Mouse (Mus musculus) thymus, adult 2 months (tissue): Measurements from ENCODE around the gene Trabd. TPM values are rescaled to one million over a fixed set of nuclear protein-coding genes. Genes with fewer than 3 reads are reported as not detected.

Experiments
- DNase-seq: peaks from one replicate; pipeline ENCODE4 v3.0.0; 2021
- H3K27ac ChIP-seq: fragments of 200-500 bp; 2 replicates; pipeline ENCODE4 v1.5.1; 2012; ENCODE audit warnings: low read length, control low read depth; ENCODE audit not compliant: control insufficient read depth, insufficient read depth
- H3K27me3 ChIP-seq: fragments of 200-500 bp; 2 replicates; pipeline ENCODE4 v1.6.1; 2012; ENCODE audit warnings: mild to moderate bottlenecking, low read length, moderate library complexity, mixed read lengths; ENCODE audit not compliant: control insufficient read depth, insufficient read depth
- H3K36me3 ChIP-seq: fragments of 200-500 bp; 2 replicates; pipeline ENCODE4 v1.6.1; 2012; ENCODE audit warnings: mild to moderate bottlenecking, low read length, moderate library complexity; ENCODE audit not compliant: control insufficient read depth, insufficient read depth
- H3K4me1 ChIP-seq: fragments of 200-500 bp; replicated peaks from 2 replicates; pipeline ENCODE4 v1.6.1; 2012; ENCODE audit warnings: low read length; ENCODE audit not compliant: control insufficient read depth, insufficient read depth
- H3K4me3 ChIP-seq: fragments of 200-500 bp; 2 replicates; pipeline ENCODE4 v1.5.1; 2012; ENCODE audit warnings: mild to moderate bottlenecking, low read length, control low read depth, moderate library complexity; ENCODE audit not compliant: control insufficient read depth, insufficient read depth
- CTCF ChIP-seq: fragments of 200-500 bp; IDR thresholded peaks from 2 replicates; pipeline ENCODE4 v1.5.1; 2012; ENCODE audit warnings: mild to moderate bottlenecking, control low read depth, low read length, moderate library complexity, borderline replicate concordance; ENCODE audit not compliant: control insufficient read depth, poor library complexity, insufficient read depth; ENCODE audit errors: extremely low read depth
- POLR2A ChIP-seq: fragments of 200-500 bp; IDR thresholded peaks from 2 replicates; pipeline ENCODE4 v1.6.1; 2012; ENCODE audit warnings: mild to moderate bottlenecking, low read length, control low read depth, moderate library complexity; ENCODE audit not compliant: control insufficient read depth, poor library complexity, insufficient read depth; ENCODE audit errors: extremely low read depth
- WGBS: fragments of 180-500 bp; shearing (Covaris S2); methylation state at CpG from one replicate; pipeline ENCODE4 v1.1.7; 2018; 5-methylcytosine and 5-hydroxymethylcytosine counted together
- polyA plus RNA-seq: library from polyadenylated mRNA; depleted of rRNA; stranded (reverse); fragments of >200 nt; gene quantifications from 2 replicates; pipeline ENCODE4 v1.2.3, GENCODE M21; 2012

The Trabd gene
- polyA plus RNA-seq, 1 experiment, result 81.2 TPM

- TF ChIP-seq CTCF (no peak), POLR2A (no peak)
- Histone ChIP-seq H3K4me1 (peaks cover 4% of the 10 kb centered on the region; the same call in 1 of the 2 replicates), H3K36me3 (no peaks in the 10 kb centered on the region), H3K27ac (no peak overlapping the region), H3K4me3 (no peak overlapping the region), H3K27me3 (peaks cover 3% of the 10 kb centered on the region; the same call in 1 of the 2 replicates)
- no peak for DNase-seq
- WGBS, result 99% methylated on average over 5 of the region's 5 CpGs
These were observed 10.0 kb upstream of the Trabd start for GRCm38 (mm10) chr15:89064891-89065290.

- Histone ChIP-seq H3K4me1 (no peaks in the 10 kb centered on the region), H3K27me3 (no peaks in the 10 kb centered on the region; the same call in 1 of the 2 replicates), H3K4me3 (no peak overlapping the region), H3K27ac (no peak overlapping the region), H3K36me3 (no peaks in the 10 kb centered on the region)
- DNase-seq, result no peak
- no peak for TF ChIP-seq POLR2A
- TF ChIP-seq CTCF, result no peak
- 36% methylated on average over 35 of the region's 35 CpGs for WGBS
These were observed 7.3 kb upstream of the Trabd start for GRCm38 (mm10) chr15:89067609-89068008.

GRCm38 (mm10) chr15:89068226-89068625, 6.7 kb upstream of the Trabd start:
- Histone ChIP-seq H3K27ac (no peak overlapping the region), H3K27me3 (no peaks in the 10 kb centered on the region; the same call in 1 of the 2 replicates), H3K36me3 (no peaks in the 10 kb centered on the region), H3K4me3 (no peak overlapping the region), H3K4me1 (no peaks in the 10 kb centered on the region)
- TF ChIP-seq CTCF, result no peak
- no peak for TF ChIP-seq POLR2A
- DNase-seq, result no peak
- 52% methylated on average over 26 of the region's 26 CpGs for WGBS

GRCm38 (mm10) chr15:89069336-89069840, 5.5 kb upstream of the Trabd start:
- no peak for DNase-seq
- H3K27me3 ChIP-seq, result no peaks in the 10 kb centered on the region; the same call in 1 of the 2 replicates
- no peak overlapping the region for H3K27ac ChIP-seq
- TF ChIP-seq CTCF, result no peak
- no peak for TF ChIP-seq POLR2A
- no peaks in the 10 kb centered on the region for H3K36me3 ChIP-seq
- no peak overlapping the region for H3K4me3 ChIP-seq
- H3K4me1 ChIP-seq, result no peaks in the 10 kb centered on the region
- 90% methylated on average over 19 of the region's 19 CpGs for WGBS

- H3K36me3 ChIP-seq, result no peaks in the 10 kb centered on the region
- H3K27me3 ChIP-seq, result no peaks in the 10 kb centered on the region; the same call in 1 of the 2 replicates
- no peak overlapping the region for H3K27ac ChIP-seq
- no peak overlapping the region for H3K4me3 ChIP-seq
- no peak for DNase-seq
- WGBS, result 92% methylated on average over 24 of the region's 24 CpGs
- no peak for TF ChIP-seq POLR2A
- TF ChIP-seq CTCF, result no peak
- peaks cover 9% of the 10 kb centered on the region for H3K4me1 ChIP-seq
These were observed 4.3 kb upstream of the Trabd start for GRCm38 (mm10) chr15:89070606-89071005.

GRCm38 (mm10) chr15:89073993-89074603, 826 bp upstream of the Trabd start:
- H3K27me3 ChIP-seq, result no peaks in the 10 kb centered on the region
- 43% methylated on average over 10 of the region's 10 CpGs for WGBS
- DNase-seq, result no peak
- no peak overlapping the region for H3K27ac ChIP-seq
- no peaks in the 10 kb centered on the region for H3K36me3 ChIP-seq
- H3K4me1 ChIP-seq, result peaks cover 37% of the 10 kb centered on the region
- no peak overlapping the region for H3K4me3 ChIP-seq
- TF ChIP-seq POLR2A (no peak), CTCF (no peak)

GRCm38 (mm10) chr15:89075478-89076147, 689 bp downstream of the Trabd start:
- under 1% methylated on average over 58 of the region's 59 CpGs for WGBS
- Histone ChIP-seq H3K27ac (no peak overlapping the region), H3K4me1 (peaks cover 37% of the 10 kb centered on the region), H3K4me3 (peak overlapping the region; percentile 78), H3K27me3 (no peaks in the 10 kb centered on the region), H3K36me3 (no peaks in the 10 kb centered on the region)
- TF ChIP-seq POLR2A (peak; percentile 44), CTCF (peak; percentile 67; the same call in 1 of the 2 replicates)
- peak; percentile 84 for DNase-seq
